Mouse (Mus musculus) ovary, adult 18-20 months (tissue): ENCODE data around the gene Sbf2.
"Not testable (repeated sequence)": the region's sequence is repeated elsewhere in the genome, so short reads cannot be mapped to it uniquely, and the experiment has no call there.

Source experiments
- DNase-seq: peaks from one replicate; pipeline ENCODE4 v3.0.0; 2022; ENCODE audit warnings: low spot score, mixed read lengths

The Sbf2 gene

GRCm38 (mm10) chr7:110565815-110566549 lies 48.7 kb downstream of the Sbf2 start:
- DNase-seq = no peak

- no peak for DNase-seq
Measured at GRCm38 (mm10) chr7:110561647-110562046, 53.1 kb downstream of the Sbf2 start.

- DNase-seq = no peak
Measured at GRCm38 (mm10) chr7:110557001-110557400, 57.7 kb downstream of the Sbf2 start.

GRCm38 (mm10) chr7:110556221-110556620 lies 58.5 kb downstream of the Sbf2 start:
- DNase-seq = no peak

GRCm38 (mm10) chr7:110555260-110555659 lies 59.5 kb downstream of the Sbf2 start:
- no peak for DNase-seq

- no peak for DNase-seq
Measured at GRCm38 (mm10) chr7:110548268-110548667, 66.5 kb downstream of the Sbf2 start.

- no peak for DNase-seq
Measured at GRCm38 (mm10) chr7:110543341-110543740, 71.4 kb downstream of the Sbf2 start.

GRCm38 (mm10) chr7:110539266-110539665 lies 75.5 kb downstream of the Sbf2 start:
- no peak for DNase-seq

GRCm38 (mm10) chr7:110530295-110530694 lies 84.4 kb downstream of the Sbf2 start:
- DNase-seq = not testable (repeated sequence)

- no peak for DNase-seq
Measured at GRCm38 (mm10) chr7:110525090-110525775, 89.5 kb downstream of the Sbf2 start.

- no peak for DNase-seq
Measured at GRCm38 (mm10) chr7:110516241-110517220, 98.2 kb downstream of the Sbf2 start.

GRCm38 (mm10) chr7:110514131-110514530 lies 100.6 kb downstream of the Sbf2 start:
- no peak for DNase-seq

GRCm38 (mm10) chr7:110498653-110499052 lies 116.1 kb downstream of the Sbf2 start:
- no peak for DNase-seq

- no peak for DNase-seq
Measured at GRCm38 (mm10) chr7:110491038-110491437, 123.7 kb downstream of the Sbf2 start.

GRCm38 (mm10) chr7:110485051-110485450 lies 129.7 kb downstream of the Sbf2 start:
- no peak for DNase-seq

GRCm38 (mm10) chr7:110470987-110471386 lies 143.7 kb downstream of the Sbf2 start:
- DNase-seq = no peak

- peak; percentile 4 for DNase-seq
Measured at GRCm38 (mm10) chr7:110463471-110463870, 151.3 kb downstream of the Sbf2 start.

- DNase-seq = no peak
Measured at GRCm38 (mm10) chr7:110432301-110432700, 182.4 kb downstream of the Sbf2 start.

GRCm38 (mm10) chr7:110416318-110416717 lies 198.4 kb downstream of the Sbf2 start:
- no peak for DNase-seq

- no peak for DNase-seq
Measured at GRCm38 (mm10) chr7:110414276-110414675, 200.4 kb downstream of the Sbf2 start.

- DNase-seq = no peak
Measured at GRCm38 (mm10) chr7:110402092-110402491, 212.6 kb downstream of the Sbf2 start.

GRCm38 (mm10) chr7:110392576-110392975 lies 222.1 kb downstream of the Sbf2 start:
- DNase-seq = no peak
